Mouse (Mus musculus) naive thymus-derived CD4-positive, alpha-beta T cell, adult 2 months (primary cell): ENCODE measurements around the gene Cd302.

Source experiments
- DNase-seq: peaks from one replicate; pipeline ENCODE4 v3.0.0-alpha.2; 2011; ENCODE audit warnings: low read depth

Cd302 gene

GRCm38 (mm10) chr2:60284467-60284821 lies at the start of gene Cd302:
Cd302 (minus strand) TSS chr2:60284488.
- DNase-seq = no peak

- DNase-seq = no peak
Measured at GRCm38 (mm10) chr2:60328641-60329040, 44.4 kb upstream of the Cd302 start.

GRCm38 (mm10) chr2:60327581-60327980 lies 43.3 kb upstream of the Cd302 start:
- no peak for DNase-seq

DNA sequence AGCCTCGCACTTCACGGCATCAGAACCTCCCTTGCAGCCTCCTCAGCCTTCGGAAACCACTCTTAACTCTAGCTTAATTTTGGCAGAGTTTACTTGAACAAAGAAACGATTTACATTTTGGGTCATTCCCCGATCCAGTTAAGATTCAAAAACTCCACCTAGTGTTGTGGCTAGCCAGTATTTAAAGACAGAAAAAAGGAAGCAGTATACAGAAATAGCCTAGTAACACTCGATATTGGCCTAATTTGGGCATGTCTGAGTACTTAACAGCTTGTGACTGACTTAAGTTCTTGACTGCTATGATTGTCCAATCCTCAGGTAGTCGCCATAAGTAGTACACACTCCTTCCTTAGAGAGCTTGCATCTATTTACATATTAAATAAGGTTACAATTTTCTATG lies 42.7 kb upstream of the Cd302 start:
- DNase-seq = no peak

- peak; percentile 62 for DNase-seq
Measured at GRCm38 (mm10) chr2:60323411-60323810, 39.1 kb upstream of the Cd302 start.

- no peak for DNase-seq
Measured at GRCm38 (mm10) chr2:60322031-60322726, 37.9 kb upstream of the Cd302 start.

DNA sequence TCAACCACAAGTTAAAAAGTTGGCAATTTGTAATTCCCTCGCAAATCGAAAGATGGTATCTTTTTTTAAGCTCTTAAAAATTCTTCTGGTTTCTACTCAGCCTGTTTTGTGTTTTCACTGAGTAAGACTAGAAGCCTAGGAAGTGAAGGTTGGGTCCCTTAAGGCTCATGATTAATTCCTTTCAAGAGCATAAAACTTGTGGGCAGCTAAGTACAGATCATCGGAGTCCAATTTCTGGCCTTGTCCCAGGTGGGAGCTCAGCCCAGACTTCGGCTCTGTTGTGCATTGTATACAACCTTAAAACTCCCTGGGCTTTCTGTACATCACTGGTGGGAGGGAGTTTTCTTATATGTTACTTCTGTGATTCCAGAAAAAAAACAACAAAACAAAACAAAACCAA lies 19.5 kb upstream of the Cd302 start:
- no peak for DNase-seq

- no peak for DNase-seq
Measured at GRCm38 (mm10) chr2:60299323-60299722, 15.0 kb upstream of the Cd302 start.

GRCm38 (mm10) chr2:60298266-60298665 lies 14.0 kb upstream of the Cd302 start:
- DNase-seq = no peak

- no peak for DNase-seq
Measured at GRCm38 (mm10) chr2:60291381-60291780, 7.1 kb upstream of the Cd302 start.

DNA sequence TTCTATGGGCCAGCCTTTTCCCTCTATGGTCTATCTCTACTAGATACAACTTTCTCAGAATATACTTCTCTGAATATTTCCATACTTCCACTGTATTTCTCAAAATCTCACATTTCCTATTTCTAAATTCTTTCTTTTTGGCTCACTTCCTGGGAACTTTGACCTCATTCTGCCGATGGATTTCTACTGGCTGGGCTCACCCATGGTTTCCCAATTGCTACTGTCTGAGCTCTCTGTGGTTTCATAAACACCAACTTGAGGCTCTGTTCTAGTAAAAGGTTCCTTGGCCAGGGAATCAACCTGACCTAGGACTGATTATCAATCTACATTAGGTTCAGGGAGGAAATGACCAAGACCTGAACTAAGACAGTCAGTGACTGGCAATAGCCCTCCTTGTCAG lies 5.2 kb upstream of the Cd302 start:
- no peak for DNase-seq

DNA sequence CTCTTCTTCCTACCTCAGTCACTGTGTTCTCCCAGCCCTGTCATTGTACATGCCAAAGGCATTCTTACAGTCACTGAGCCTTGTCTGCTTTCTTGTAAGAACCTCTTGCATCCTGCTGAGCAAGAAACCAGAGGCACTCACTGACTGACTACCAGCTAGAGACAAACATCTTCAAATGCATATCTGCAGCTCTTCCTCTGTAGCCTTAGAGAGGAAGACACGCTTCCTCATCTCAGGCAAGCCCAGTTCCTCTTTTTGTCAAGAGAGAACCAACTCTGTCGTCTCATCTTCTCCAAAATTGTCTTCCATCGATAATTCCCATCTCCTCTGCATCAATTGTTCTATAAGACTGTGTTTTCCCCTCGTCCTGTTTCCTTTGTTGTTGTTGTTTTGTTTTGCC lies 4.3 kb upstream of the Cd302 start:
- peak; percentile 3 for DNase-seq

DNA sequence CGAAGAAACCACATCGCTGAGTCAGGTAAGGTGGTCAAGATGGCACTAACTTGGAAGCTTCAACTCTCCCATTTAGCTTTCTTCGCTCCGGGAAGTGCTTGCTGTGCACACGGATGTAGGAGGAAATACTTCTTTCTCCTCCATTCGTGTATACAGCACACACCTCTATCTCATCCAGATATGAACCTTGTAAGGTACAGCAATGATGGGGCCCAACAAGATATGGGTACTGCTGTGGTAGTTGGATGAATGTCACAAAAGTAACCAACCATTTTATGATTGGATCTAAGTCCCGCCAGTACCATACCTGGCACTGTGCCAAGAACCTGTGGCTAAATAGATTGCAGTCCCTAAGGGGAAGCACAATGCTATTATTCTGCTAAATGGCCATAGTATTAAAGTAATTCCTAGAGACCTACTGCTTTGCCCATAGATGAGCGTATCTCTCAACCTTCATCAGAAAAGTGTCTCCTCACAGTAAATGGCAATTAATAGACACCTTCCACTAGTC lies 874 bp upstream of the Cd302 start:
- no peak for DNase-seq

- peak; percentile 30 for DNase-seq
Measured at GRCm38 (mm10) chr2:60283751-60284466, 379 bp downstream of the Cd302 start.

DNA sequence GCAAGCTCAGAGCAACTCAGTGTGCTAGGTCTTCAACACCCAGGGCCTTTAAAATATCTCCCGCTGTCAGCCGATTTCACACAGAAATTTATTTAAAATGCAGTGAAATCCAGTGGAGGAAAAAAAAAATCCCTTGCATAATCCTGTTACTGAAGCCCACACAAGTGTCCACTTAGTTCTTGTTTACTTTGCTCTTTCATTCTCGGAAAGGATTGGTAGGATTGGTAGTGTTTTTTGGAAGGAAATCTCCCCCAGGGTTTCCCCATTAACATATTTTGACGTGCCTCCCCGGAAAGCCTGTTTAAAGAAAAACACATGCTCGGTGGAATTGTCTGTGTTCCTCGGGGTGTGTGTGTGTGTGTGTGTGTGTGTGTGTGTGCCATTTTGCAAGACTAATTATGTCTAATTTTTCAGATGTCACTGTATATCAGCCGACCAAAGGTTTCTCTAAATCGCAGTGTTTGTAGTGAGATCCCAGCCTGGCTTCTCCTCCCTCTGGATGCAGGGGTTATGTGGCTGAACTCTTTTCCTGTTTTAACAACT lies 1.0 kb downstream of the Cd302 start:
- DNase-seq = no peak

GRCm38 (mm10) chr2:60282625-60283024 lies 1.7 kb downstream of the Cd302 start:
- DNase-seq = no peak

DNA sequence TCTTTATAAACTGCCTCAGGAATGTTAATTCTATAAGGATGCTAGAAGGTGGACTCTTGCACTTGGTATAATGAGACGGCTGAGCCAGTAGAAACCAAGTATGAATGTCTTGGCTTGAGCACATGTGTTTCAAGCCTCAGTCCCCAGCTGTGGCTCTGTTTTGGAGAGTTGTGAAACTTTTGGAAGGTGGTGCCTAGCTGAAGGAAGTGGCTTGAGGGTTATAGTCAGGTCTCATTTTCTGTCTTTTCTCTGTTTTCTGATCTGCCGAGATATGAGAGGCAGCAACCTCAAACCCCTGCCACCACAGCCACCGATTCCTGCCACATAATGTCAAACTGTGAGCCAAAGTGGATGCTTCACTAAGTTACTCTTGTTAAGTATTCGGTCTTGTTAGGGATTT lies 5.7 kb downstream of the Cd302 start:
- DNase-seq = no peak

DNA sequence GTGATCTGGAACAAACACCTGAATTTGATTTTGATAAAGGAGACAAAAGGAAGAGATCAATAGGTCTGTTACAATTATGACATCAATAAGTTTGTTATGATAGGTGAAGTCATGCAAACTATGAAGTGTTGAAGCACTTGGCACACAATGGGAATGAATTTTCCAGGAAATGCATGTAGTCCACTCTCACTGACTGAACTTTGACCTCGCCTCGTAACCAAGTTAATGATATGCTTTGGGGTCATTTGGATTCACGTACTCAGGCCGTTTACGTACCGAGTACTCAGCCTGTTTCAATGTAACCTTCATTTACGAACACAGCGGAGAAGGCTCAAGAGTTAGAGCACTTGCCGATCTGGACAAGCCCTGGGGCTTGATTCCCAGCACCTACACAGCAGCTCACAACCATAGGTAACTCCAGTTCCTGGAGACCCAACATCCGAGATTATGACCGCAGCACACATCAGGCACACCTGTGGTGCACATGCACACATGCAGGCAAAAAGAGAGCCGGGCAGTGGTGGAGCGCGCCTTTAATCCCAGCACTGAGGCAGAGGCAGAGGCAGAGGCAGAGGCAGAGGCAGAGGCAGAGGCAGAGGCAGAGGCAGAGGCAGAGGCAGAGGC lies 14.3 kb downstream of the Cd302 start:
- no peak for DNase-seq

DNA sequence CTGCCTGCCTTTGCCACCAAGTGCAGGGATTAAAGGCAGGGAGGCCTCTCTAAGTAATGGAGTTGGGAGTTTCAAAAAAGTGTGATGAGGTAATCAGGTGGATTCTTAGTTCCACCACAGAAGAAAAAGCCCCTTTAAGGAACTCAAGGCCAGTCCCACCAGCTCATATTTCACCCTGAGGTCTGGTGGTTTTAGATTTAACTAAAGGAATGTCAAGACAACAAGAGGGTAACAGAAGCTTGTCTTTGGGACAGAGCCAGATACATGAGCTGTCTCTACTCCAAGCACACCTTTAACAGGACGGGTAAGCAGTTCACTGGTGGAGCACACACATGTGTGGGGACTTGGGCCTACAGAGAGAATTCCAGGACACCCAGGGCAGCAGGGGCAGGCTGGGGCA lies 16.7 kb downstream of the Cd302 start:
- no peak for DNase-seq

DNA sequence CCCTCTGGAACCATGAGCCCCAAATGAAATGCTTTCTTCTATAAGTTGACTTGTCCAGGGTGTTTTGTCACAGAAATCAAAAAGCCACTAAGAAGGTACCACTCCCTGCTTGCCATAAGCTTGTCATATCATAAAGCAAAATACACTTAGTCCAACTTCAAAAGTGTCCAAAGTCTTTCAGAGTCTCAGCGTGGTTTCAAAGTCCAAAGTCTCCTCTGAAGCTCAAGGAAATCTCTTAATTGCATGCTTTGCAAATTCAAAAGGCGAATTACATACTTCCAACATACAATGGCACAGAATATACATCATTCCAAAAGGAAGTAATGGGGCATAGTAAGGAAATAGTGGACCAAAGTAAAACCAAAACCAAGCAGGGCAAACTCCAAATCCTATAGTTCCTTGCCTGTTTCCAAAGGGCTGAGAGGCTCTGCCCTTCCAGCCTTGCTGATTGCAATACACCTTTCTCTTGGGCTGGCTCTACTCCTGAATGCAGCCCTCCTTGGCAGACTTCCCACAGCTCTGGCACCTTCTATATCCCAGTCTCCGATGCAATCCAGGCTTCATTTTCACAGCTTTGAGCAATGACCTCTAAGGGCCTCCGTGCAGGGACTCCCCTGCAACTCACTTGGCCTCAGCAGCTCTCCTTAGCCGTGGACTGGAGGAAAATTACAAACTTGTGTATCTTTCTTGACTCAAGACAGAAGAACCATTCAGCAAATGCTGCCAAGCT lies 23.5 kb downstream of the Cd302 start:
- DNase-seq = no peak

DNA sequence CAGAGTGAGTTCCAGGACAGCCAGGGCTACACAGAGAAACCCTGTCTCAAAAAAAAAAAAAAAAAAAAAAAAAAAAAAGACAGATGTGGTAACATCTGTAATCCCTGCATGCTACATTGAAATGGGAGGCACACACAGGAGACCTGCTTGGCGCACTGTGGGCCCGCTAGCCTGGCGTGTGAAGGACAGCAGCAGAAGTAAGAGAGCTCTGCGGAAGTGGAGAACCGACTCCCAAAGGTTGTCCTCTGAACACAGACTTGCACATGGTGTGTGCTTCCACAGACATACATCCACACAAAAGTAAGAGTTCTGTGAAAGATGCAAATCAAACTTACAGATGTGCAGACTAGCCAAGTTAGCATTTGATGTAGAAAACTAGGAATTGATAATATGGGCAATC lies 25.1 kb downstream of the Cd302 start:
- DNase-seq = no peak

GRCm38 (mm10) chr2:60256751-60257150 lies 27.5 kb downstream of the Cd302 start:
- DNase-seq = no peak
